Mouse (Mus musculus) right cerebral cortex, postnatal 14 days (tissue): ENCODE results near the gene Sbds.

Source experiments
- DNase-seq: peaks from one replicate; pipeline ENCODE4 v3.0.0; 2022

Gene Sbds

DNA sequence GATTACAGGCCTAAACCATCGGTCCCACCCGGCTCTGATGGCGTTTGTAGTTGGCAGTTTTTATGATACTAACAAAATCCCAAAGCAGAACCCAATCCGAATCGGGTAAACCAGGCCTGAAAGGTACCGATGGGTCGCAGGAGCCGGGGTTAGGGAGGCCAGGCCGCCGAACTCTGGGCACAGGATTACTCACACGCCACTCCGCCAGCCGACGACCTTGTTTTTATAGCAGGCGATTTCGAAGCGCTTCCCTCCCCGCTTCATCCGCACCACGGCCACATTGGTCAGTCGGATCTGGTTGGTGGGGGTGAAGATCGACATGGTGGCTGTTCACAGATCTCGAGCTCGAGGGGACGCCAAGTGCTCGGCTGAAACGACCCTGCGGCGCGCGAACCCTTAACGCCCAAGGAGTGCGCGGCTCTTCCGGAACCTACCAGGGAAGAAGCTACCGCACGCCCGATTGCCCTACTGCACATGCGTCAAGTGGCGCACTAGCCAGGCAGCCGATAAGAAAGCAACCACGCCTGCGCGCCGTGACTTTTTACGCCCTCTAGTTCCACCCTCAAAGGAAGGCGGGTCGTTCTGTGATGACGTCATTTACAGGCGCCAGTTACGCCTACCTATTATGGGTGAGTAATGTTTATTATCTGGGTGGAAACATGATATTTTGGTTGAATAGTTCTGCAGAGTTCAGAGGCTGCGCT is at the start of gene Sbds, which contains the start of gene Tyw1:
TSS of gene Sbds (minus strand) at position 514 of the 704 bp plus-strand sequence.
TSS of gene Tyw1 (plus strand) at position 603 of the 704 bp plus-strand sequence.
- peak; percentile 97 for DNase-seq

- DNase-seq, result no peak
These were observed 48.3 kb upstream of the Sbds start for GRCm38 (mm10) chr5:130303611-130304010.

DNA sequence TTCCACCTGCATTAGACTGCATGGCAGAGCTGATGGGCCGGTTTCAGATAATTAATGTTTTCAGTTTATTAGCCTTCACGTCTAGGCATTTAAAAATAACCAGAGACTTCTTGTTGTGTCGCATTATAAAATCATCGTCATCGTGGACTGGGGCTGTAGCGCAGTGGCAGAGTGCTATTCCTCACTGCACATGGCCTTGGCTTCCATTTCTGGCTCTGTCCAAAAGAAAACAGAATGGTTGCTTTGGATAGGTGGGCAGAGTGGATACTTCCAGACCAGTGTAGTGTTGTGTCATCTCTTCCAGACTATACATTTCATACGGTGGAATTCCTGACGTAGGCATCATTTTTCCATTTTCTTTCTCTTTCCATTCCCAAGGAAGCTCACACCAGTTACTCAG is 44.2 kb upstream of the Sbds start:
- DNase-seq, result no peak

GRCm38 (mm10) chr5:130298831-130299460 is 43.6 kb upstream of the Sbds start:
- no peak for DNase-seq

- no peak for DNase-seq
These were observed 40.7 kb upstream of the Sbds start for GRCm38 (mm10) chr5:130296071-130296470.

DNA sequence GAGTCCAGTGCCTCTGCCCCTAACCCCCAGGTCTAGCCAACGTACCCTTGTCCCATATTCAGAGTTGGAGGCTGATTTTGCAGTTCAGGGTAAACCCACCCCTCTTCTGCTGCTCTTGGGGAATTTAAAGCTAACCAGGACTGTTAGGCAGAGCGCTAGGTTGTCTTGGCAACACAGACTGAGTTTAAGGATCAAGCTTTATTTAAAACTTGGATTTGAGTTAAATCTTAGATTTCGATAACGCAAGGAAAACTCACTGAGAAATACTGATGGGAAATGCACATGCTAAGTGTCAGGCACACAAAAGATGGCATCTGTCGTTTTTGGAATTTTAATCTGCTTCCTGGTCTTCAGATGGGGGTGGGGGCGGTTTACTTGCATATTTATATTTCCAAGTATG is 39.3 kb upstream of the Sbds start:
- DNase-seq, result no peak

DNA sequence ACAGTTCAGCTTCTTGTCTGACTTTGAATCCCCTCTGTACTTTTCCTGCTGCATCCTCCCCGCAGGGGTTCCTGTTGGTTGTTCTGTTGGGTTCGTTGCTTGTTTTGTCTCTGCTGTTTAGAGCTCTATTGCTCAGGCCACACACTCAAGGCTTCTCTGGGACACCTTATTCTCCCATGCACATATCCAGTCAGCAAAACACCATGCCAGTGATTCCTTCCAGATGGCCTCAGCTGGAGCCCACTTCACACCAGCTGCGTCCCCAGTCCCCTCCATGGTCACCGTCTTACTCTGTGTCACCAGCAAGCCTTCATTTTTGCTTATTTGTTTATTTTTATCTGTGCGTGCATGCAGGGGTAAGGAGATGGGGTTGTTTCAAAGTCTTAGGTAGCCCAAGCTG is 38.6 kb upstream of the Sbds start:
- DNase-seq, result no peak

DNA sequence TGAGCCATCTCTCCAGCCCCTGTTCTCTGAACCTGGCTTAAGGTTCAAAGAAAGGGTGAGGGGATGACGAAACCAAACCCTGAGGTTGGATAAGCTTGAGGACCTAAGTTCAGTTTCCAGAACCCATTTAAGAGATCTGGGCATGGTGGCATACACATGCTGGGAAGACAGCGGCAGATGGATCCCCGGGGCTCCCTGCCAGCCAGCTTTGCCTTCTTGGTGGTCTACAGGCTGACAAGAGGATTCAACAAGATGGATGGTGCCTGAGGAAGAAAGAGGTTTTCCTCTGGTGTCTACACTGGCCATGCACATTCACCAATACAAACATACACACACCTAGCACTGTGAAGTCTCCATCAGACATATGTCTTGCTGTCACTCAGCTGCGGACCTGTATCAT is 37.6 kb upstream of the Sbds start:
- peak; percentile 43 for DNase-seq

GRCm38 (mm10) chr5:130290775-130291174 is 35.4 kb upstream of the Sbds start:
- DNase-seq, result peak; percentile 48

DNA sequence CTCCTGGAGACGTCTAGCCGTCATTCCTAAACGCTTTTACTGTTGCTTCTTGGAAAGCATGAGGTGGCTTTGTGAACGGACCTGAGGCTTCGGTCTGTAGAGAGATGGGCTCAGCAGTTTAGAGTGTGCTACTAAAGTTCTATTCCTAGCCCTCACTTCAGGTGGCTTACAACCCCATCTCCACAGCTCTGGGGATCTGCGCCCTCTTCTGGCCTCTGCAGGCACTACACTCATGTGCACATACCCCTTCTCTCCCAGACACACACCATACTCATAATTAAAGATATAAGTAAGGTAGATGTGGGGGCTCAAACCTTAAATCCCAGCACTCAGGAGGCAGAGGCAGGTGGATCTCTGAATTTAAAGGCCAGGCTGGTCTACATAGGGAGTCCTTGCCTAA is 34.9 kb upstream of the Sbds start:
- no peak for DNase-seq

DNA sequence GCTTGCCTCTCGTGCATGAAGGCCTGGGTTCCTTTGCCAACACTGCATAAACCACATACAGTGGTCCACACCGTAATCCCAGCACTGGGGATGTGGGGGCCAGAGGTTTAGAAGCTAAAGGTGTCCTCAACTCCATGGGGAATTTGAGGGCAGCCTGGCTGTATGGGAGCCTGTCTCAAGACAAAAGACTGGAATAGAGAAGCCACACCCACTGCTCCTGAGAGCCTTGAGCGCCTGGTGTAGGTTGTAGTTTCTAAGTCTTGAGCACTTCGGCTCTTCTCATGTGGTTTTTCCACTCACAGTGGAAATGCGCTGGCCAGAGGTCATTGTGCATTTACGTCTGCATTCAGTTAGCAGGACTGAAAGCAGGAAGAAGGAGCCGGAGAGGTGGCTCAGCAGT is 32.8 kb upstream of the Sbds start:
- DNase-seq, result no peak

GRCm38 (mm10) chr5:130283079-130283732 is 27.9 kb upstream of the Sbds start:
- no peak for DNase-seq

DNA sequence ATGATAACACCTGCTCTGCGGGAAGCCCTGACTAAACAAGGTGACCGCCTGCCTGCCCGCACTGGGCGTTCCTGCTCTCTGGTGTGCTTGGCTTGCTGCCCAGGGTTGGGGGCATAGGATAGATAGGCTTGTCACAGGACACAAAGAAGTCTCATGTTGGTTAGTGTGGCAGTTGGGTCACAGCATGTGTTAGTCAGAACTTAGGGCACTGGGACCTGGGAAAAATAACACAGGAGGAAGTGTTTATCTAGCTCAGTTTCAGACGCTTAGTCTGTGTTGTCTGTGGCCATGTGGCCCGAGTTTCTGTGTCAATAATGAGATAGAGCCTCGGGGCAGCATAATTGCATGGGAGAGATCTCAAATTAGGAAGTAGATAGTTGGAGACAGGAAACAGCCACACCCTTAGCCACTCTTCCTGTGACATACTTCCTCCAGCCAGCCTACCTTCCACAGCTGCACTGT is 22.7 kb upstream of the Sbds start:
- DNase-seq, result no peak

- peak; percentile 34 for DNase-seq
These were observed 20.2 kb upstream of the Sbds start for GRCm38 (mm10) chr5:130275509-130275908.

- no peak for DNase-seq
These were observed 17.7 kb upstream of the Sbds start for GRCm38 (mm10) chr5:130273046-130273445.

DNA sequence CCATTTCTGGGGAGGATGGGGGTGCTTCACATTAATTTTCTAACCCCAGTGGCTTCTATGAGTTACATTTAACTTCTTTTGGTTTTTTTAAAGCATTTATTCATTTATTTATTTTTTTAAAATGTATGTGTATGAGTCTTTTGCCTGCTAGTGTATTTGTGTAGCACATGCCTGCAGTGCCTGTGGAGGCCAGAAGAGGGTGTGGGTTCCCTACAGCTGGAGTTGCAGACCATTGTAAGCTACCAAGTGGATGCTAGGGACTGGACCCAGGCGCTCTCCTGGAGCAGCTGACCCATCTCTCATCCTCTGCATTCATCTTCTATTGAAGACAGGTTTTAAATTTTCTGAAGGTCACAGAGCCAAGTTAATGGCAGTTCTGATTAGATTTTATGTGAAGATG is 17.0 kb upstream of the Sbds start:
- no peak for DNase-seq

GRCm38 (mm10) chr5:130268976-130269375 is 13.6 kb upstream of the Sbds start:
- DNase-seq, result no peak

- DNase-seq, result no peak
These were observed 12.0 kb upstream of the Sbds start for GRCm38 (mm10) chr5:130267316-130267715.

GRCm38 (mm10) chr5:130266651-130267050 is 11.3 kb upstream of the Sbds start:
- DNase-seq, result peak; percentile 63

DNA sequence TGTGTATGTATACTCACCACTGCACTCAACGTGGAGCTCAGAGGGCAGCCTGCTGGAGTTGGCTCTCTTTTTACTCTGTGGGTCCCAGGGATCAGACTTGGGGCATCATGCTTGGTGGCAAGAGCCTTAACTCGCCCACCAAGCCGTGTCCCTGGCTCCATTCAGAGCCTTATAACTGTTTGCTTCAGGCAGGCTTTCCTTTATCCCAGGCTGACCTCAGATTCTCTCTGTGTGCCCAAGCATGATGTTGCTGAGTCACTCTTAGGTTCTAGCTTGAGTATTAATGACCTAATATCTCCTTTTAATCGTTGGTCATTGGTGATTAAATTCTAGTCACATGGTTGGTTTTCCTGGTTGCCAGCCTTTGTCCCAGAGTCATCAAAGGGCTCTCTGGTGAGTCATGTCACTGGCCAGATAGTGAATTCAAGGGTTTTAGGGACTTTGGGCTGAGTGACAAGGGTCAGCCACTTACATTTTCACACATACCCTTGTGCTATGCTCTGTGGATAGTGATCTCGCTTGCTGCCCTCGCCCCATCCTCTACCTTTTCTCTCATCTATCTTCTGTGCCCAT is 9.2 kb upstream of the Sbds start:
- no peak for DNase-seq

- no peak for DNase-seq
These were observed 8.1 kb upstream of the Sbds start for GRCm38 (mm10) chr5:130263454-130263853.

DNA sequence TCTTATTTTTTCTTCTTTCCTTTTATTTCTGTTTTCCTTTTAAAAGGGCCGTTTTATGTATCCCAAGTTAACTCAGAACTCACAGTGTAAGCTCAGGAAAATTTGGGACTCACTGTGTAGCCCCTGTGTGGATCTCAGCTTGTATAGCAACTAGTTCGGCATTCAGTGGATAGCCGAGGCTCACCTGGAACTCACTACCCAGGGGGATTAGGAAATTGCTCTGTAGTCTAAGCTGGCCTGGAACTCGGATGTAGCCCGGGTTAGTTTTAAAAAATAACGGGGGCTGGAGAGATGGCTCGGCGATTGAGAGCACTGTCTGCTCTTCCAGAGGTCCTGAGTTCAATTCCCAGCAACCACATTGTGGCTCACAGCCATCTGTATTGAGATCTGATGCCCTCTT is 2.0 kb upstream of the Sbds start:
- no peak for DNase-seq

DNA sequence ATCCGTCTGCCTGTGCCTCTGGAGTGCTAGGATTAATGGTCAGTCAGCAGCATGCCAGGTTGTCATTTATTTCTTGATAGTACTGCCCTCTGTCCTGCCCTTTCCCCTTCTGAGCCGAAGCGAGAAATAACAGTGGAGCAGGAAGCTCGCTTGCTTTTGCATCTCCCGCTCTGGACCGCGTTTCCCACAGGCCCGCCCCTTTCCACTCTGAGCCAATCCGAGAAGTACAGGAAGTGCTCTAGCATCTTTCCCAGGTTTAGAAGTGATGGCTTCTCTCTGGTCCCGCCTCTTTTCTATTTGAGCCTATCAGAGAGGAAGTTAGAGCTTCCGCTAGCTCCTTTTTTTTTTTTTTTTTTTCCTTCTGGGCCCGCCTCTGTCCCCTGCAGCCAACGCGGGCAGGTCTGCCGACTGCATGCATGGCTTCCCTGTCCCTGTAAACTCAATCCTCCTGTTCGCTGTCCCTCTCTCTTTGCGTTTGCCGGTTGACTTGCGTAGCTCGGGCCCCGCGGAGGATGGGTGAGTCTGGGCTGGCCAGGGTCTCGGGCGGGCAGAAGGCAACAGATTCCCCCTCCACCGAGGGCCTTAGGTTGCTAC is 1.4 kb upstream of the Sbds start:
- DNase-seq, result peak; percentile 86
